Mouse (Mus musculus) cortical plate, adult 2 months (tissue): Measurements from ENCODE around the gene Nr1h3. TPM values are rescaled to one million over a fixed set of nuclear protein-coding genes. Genes with fewer than 3 reads are reported as not detected.
A peak's percentile ranks its signal among the peaks of the same experiment; 100 is the strongest.
"Not testable (repeated sequence)": the region's sequence is repeated elsewhere in the genome, so short reads cannot be mapped to it uniquely, and the experiment has no call there.

Source experiments
- H3K27ac ChIP-seq: fragments of 200-500 bp; 2 replicates; pipeline ENCODE4 v1.5.1; 2012; ENCODE audit warnings: low read length, control low read depth, inconsistent platforms; ENCODE audit not compliant: insufficient read depth
- H3K4me1 ChIP-seq: fragments of 200-500 bp; 2 replicates; pipeline ENCODE4 v1.6.1; 2011; ENCODE audit warnings: low read length; ENCODE audit not compliant: control insufficient read depth, insufficient read depth
- H3K4me3 ChIP-seq: fragments of 200-500 bp; 2 replicates; pipeline ENCODE4 v1.5.1; 2011; ENCODE audit warnings: mild to moderate bottlenecking, low read length, control low read depth; ENCODE audit not compliant: insufficient read depth
- CTCF ChIP-seq: fragments of 200-500 bp; IDR thresholded peaks from 2 replicates; pipeline ENCODE4 v1.5.1; 2011; ENCODE audit warnings: mild to moderate bottlenecking, control low read depth, low read length; ENCODE audit not compliant: insufficient read depth; ENCODE audit errors: extremely low read depth
- POLR2A ChIP-seq: fragments of 200-500 bp; IDR thresholded peaks from 2 replicates; pipeline ENCODE4 v1.6.1; 2011; ENCODE audit warnings: mild to moderate bottlenecking, low read length, control low read depth; ENCODE audit not compliant: insufficient read depth; ENCODE audit errors: extremely low read depth
- polyA plus RNA-seq: library from polyadenylated mRNA; depleted of rRNA; stranded (reverse); fragments of >200 nt; gene quantifications from 2 replicates; pipeline ENCODE4 v1.2.3, GENCODE M21; 2012; rRNA removed

Gene Nr1h3
- 8.2 and 8.3 TPM in 2 replicates for polyA plus RNA-seq

- peak within 1 kb of the TSS; percentile 70 for H3K4me3 ChIP-seq
- TF ChIP-seq POLR2A = peak; percentile 70
- no peak for TF ChIP-seq CTCF
- H3K4me1 ChIP-seq = peaks cover 5% of the 10 kb centered on the region; the same call in 1 of the 2 replicates
- peak within 1 kb of the TSS; percentile 32 for H3K27ac ChIP-seq
Observed at GRCm38 (mm10) chr2:91202222-91202971, at the start of gene Nr1h3, which contains the start of gene Acp2. Gene Nr1h3 (minus strand): TSS chr2:91202834. Gene Acp2 (plus strand): TSS chr2:91202885.

DNA sequence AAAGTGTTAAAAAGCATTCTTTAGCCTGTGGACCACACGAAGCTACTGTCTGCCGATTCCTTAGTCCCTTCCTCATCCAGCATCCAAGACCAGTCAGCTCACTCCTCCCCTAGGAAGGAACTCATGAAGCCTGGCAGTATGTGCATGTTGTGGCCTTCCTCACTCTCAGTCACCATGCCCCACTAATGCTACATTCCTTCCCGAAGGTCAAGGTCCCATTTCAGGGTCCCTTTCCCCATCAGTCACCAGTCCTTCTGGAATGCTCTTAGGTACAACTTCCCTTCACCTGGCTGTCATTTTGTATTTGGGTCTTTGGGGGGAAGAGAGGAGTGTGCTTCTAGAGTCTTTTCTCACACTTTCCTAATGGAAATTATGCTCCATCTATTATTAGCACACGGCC lies 49.4 kb upstream of the Nr1h3 start:
- Histone ChIP-seq H3K27ac (no peak overlapping the region), H3K4me1 (no peaks in the 10 kb centered on the region), H3K4me3 (no peak overlapping the region)
- no peak for TF ChIP-seq CTCF

DNA sequence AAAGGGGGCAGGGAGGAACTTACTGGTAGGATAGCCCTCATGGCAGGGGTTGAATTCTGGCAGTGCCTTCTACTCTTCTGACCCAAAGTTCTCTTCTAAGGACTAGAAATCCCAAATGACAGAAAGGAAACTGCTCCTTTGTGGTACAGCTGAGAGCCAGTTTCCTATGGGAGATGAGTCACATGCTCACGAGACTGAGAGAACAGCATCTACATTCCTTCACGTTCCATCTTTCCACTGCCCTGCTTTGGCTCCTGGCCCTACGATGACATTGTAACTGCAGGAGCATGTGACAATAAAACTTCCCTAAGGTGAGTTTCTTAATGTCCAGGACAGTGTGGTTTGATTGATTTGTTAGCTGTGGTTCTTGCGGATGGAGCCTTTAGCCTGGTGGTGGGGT lies 45.7 kb upstream of the Nr1h3 start:
- TF ChIP-seq POLR2A = no peak
- TF ChIP-seq CTCF = no peak
- no peak overlapping the region for H3K4me3 ChIP-seq
- H3K27ac ChIP-seq = no peak overlapping the region
- H3K4me1 ChIP-seq = no peaks in the 10 kb centered on the region

DNA sequence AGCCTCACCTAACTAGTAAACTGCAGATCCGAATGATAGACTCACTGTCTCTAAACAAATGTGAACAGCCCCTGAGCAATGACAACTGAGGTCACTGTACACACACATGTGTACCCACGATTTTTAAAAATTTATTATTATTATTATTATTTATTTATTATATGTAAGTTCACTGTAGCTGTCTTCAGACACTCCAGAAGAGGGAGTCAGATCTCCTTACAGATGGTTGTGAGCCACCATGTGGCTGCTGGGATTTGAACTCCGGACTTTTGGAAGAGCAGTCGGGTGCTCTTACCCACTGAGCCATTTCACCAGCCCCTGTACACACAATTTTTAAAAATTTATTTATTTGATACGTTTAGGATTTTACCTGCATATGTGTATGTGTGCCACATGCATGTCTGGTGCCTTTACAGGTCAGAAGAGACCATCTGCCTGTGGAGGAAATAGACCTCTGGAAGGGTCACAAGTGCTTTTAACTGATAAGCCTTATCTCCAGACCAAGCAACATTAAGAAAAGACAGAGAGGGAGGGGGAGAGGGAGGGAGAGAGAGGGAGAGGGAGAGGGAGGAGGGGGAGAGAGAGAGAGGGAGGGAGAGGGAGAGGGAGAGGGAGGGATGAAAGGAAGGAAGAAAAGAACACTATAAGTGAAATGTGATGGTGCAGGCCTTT lies 42.1 kb upstream of the Nr1h3 start:
- TF ChIP-seq POLR2A = no peak
- no peak for TF ChIP-seq CTCF
- Histone ChIP-seq H3K4me3 (no peak overlapping the region), H3K4me1 (no peaks in the 10 kb centered on the region), H3K27ac (no peak overlapping the region)

DNA sequence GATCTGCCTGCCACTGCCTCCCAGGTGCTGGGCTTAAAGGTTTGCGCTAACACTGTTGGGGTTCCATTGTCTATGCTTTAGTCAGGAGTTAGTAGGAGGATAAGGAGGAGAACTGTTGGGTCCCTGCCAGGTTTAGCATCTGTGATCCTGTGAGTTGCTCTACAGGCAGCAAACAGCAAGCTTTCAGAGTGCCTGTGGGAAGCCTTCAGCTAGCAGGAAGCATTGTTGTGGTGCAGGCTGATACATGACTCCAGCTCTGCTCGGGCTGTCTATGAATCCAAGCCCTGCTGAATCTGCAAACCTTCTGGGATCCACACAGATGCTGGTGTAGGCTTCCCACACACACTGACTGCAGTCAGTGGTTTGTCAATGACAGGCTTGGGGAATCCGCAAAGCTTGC lies 40.8 kb upstream of the Nr1h3 start:
- TF ChIP-seq CTCF (no peak), POLR2A (peak; percentile 36; the same call in 1 of the 2 replicates)
- Histone ChIP-seq H3K4me3 (no peak overlapping the region), H3K27ac (no peak overlapping the region), H3K4me1 (no peaks in the 10 kb centered on the region)

- no peak for TF ChIP-seq POLR2A
- no peak for TF ChIP-seq CTCF
- H3K4me1 ChIP-seq = no peaks in the 10 kb centered on the region; the same call in 1 of the 2 replicates
- no peak overlapping the region for H3K27ac ChIP-seq
- no peak overlapping the region for H3K4me3 ChIP-seq
Observed at GRCm38 (mm10) chr2:91242547-91242946, 39.9 kb upstream of the Nr1h3 start.

GRCm38 (mm10) chr2:91237511-91238080 lies 35.0 kb upstream of the Nr1h3 start:
- 0 out of 2 replicates have a peak, but pooled peaks have one; percentile 8 for TF ChIP-seq CTCF
- not testable (repeated sequence) for H3K27ac ChIP-seq, H3K4me1 ChIP-seq
- peak overlapping the region; percentile 93 for H3K4me3 ChIP-seq

DNA sequence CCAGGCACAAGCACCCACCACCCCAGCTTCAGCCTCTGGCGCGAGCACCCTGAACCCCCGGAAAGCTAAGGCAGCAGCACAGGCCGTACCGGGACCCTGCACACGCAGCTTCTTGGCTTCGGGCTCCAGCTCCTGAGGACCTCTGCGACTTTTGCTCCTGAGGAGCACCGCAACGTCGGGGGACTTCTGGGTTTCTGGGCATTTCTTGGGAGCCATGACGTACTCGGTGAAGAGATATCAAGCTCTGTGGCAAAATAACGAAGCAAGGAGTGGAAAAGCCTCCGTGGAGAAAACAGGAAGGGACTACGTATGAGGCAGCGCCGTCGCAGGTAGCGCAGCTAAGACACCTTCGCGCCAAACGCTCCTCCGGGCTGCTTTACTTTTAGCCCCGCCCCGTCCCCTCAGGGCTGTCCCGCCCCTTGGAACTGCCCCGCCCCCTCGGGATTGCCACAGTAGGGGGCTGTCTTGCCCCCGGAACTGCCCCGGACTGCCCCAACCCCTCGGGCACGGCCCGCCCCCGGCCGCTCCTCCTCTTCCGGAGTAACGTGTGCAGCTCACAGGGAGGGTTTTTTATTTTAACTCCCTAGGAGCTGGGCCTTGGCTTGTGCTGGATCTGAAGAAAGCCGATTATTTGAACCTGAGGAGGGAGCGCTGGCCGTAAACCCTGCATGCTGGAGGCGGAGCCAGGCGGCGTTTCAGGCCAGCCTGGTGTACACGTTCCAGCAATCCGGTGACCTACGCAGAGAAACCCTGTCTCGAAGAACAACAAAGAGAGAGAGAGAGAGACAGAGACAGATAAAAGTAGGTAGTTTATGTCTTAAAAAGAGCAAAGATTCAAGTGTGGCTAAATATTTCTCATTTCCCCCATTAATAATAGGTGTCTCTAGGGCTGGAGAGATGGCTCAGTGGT lies 34.2 kb upstream of the Nr1h3 start, which contains the start of gene Ddb2:
Gene Ddb2 (minus strand): TSS at position 382 of the 910 bp plus-strand sequence.
- peak; percentile 44; the same call in 1 of the 2 replicates for TF ChIP-seq POLR2A
- no peak for TF ChIP-seq CTCF
- peak within 1 kb of the TSS; percentile 20; the same call in 1 of the 2 replicates for H3K27ac ChIP-seq
- H3K4me1 ChIP-seq = no peaks in the 10 kb centered on the region; the same call in 1 of the 2 replicates
- H3K4me3 ChIP-seq = peak within 1 kb of the TSS; percentile 93

DNA sequence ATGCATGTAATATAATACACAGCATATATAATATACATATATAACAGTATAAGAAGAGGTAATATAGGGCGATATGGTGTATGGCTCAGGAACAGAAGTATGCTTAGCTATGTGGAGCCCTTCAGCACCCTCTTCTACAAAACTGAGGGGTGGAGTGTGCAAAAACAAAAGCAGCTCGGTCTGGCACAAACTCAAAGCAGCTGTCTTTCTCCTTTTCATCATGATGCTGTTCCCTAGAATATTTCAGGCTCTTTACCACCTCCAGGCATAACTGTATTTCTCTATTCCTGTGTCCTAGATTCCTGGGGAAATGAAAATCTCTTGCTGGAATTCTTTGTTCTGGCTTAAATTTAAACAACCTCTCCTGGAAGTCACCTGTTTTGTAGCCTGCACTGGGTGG lies 27.1 kb upstream of the Nr1h3 start:
- H3K27ac ChIP-seq = peak overlapping the region; percentile 84
- no peak for TF ChIP-seq CTCF
- no peak for TF ChIP-seq POLR2A
- H3K4me1 ChIP-seq = peaks cover 1% of the 10 kb centered on the region; the same call in 1 of the 2 replicates
- H3K4me3 ChIP-seq = no peak overlapping the region
